Mouse (Mus musculus) retina, embryonic 14.5 days (tissue): ENCODE measurements at regions not wholly inside any gene's neighbourhood (a gene's known extent, or its start where the extent isn't known, plus 50 kb on each side); places are given as distances from the start of the nearest gene placed in this dataset.

Experiments used
- DNase-seq: peaks from one replicate; pipeline ENCODE4 v3.0.0-alpha.2; 2015; ENCODE audit warnings: low spot score

- no peak for DNase-seq
These were observed 89.8 kb downstream of the Kif26a start for GRCm38 (mm10) chr12:112235841-112236240.

GRCm38 (mm10) chr12:112237061-112237490, 91.1 kb downstream of the Kif26a start:
- DNase-seq = no peak

GRCm38 (mm10) chr12:112238834-112239233, 92.8 kb downstream of the Kif26a start:
- peak; percentile 27 for DNase-seq

- DNase-seq = peak; percentile 81
These were observed 95.7 kb downstream of the Kif26a start for GRCm38 (mm10) chr12:112241740-112242171.

GRCm38 (mm10) chr12:112243231-112243630, 97.2 kb downstream of the Kif26a start:
- no peak for DNase-seq

GRCm38 (mm10) chr12:112250894-112251293, 104.9 kb downstream of the Kif26a start:
- DNase-seq = no peak

GRCm38 (mm10) chr12:112253461-112253860, 107.5 kb downstream of the Kif26a start:
- peak; percentile 21 for DNase-seq

GRCm38 (mm10) chr12:112255223-112255622, 109.2 kb downstream of the Kif26a start:
- no peak for DNase-seq

GRCm38 (mm10) chr12:112257691-112258090, 111.7 kb downstream of the Kif26a start:
- DNase-seq = no peak

- DNase-seq = no peak
These were observed 117.5 kb downstream of the Kif26a start for GRCm38 (mm10) chr12:112263283-112264056.

- DNase-seq = no peak
These were observed 118.2 kb downstream of the Kif26a start for GRCm38 (mm10) chr12:112264201-112264600.

- no peak for DNase-seq
These were observed 119.4 kb downstream of the Kif26a start for GRCm38 (mm10) chr12:112265289-112265969.

- no peak for DNase-seq
These were observed 128.0 kb downstream of the Kif26a start for GRCm38 (mm10) chr12:112274026-112274425.

GRCm38 (mm10) chr12:112274756-112275155, 128.7 kb downstream of the Kif26a start:
- no peak for DNase-seq

GRCm38 (mm10) chr12:112276651-112277050, 130.6 kb downstream of the Kif26a start:
- peak; percentile 51 for DNase-seq

GRCm38 (mm10) chr12:112277511-112277910, 131.5 kb downstream of the Kif26a start:
- peak; percentile 72 for DNase-seq

- DNase-seq = no peak
These were observed 139.1 kb downstream of the Kif26a start for GRCm38 (mm10) chr12:112285096-112285495.

- DNase-seq = no peak
These were observed 142.8 kb downstream of the Kif26a start for GRCm38 (mm10) chr12:112288786-112289185.

- DNase-seq = no peak
These were observed 144.3 kb downstream of the Kif26a start for GRCm38 (mm10) chr12:112290299-112290698.

- DNase-seq = no peak
These were observed 145.9 kb downstream of the Kif26a start for GRCm38 (mm10) chr12:112291748-112292561.

GRCm38 (mm10) chr12:112293105-112293504, 147.1 kb downstream of the Kif26a start:
- DNase-seq = no peak

- no peak for DNase-seq
These were observed 149.4 kb downstream of the Kif26a start for GRCm38 (mm10) chr12:112295337-112295941.
